Comparison of ENCODE assay signal across 19 mouse cellular contexts in the genomic region with DNA sequence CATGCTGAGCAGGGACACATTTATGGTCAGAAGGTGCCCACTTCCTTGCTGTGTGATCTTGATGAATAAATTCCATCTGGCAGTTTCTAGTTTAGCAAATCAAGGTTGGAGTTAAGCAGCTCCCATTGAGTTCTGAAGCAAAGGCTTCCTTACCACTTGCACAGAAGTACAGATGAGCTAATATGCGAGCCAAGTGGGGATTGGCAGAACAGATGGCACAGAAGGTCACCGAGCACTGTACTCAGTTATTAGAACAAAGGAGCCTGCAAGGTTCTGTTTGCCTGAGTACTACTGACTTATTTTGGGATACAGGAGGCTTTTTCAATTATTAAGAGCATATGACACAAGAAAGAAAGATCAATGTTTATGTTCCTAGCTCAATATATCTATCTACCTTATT.
DNase-seq lines count a peak whose midpoint lies in the region; ATAC-seq and TF ChIP-seq lines count a peak whose summit lies in the region.
"Had no signal": no experiment of that assay in that cellular context is flagged by ENCODE, and none has a peak within 500 bp of the region (broad histone marks: within the 10 kb centered on the region; RNA-seq: fewer than 3 reads in every experiment).

No protein-coding gene starts in this region.

- no peak for DNase-seq in cerebellum, postnatal 4 days (ENCODE audit: low spot score in 2 of 2)
- peak; percentile 32 to 50 for DNase-seq in layer of hippocampus, adult 2 months (ENCODE audit: low spot score in 2 of 2)
- DNase-seq in layer of hippocampus, adult 9-10 months (ENCODE audit: low spot score): no peak
- peak; percentile 69 to 81 for DNase-seq in cerebellum, postnatal 10 days
- peak; percentile 34 for DNase-seq in retina, postnatal 1 day
- DNase-seq in ovary, postnatal 36 days (ENCODE audit: low spot score): no peak
- DNase-seq in left cerebral cortex, postnatal 14 days (ENCODE audit: low spot score in 2 of 2): no peak
- DNase-seq: adrenal gland, adult 8-10 months; gastrocnemius, postnatal 14 days; kidney, adult 2 months; kidney, postnatal 4 days; liver, embryonic 13.5 days; thymus, postnatal 25 days had no signal

- H3K27ac ChIP-seq in layer of hippocampus, adult 2 months: peak overlapping the region; percentile 71
- H3K27ac ChIP-seq: embryonic facial prominence, embryonic 12.5 days; heart, embryonic 13.5 days; limb, embryonic 10.5 days; liver, embryonic 13.5 days; stomach, embryonic 15.5 days had no signal

- no peak for TF ChIP-seq CTCF in layer of hippocampus, adult 2 months (conservative IDR thresholded peaks at IDR 0.05)

- H3K4me3 ChIP-seq in layer of hippocampus, adult 2 months: no peak overlapping the region
- H3K4me3 ChIP-seq: embryonic facial prominence, embryonic 12.5 days; heart, embryonic 13.5 days; limb, embryonic 10.5 days; liver, embryonic 13.5 days; stomach, embryonic 15.5 days had no signal

- peak; percentile 87 for ATAC-seq in cerebellum, adult (ENCODE audit: insufficient number of reproducible peaks, low FRiP score, low TSS enrichment)
- ATAC-seq: lung, postnatal 0 days had no signal

- intact Hi-C loops in left cerebral cortex, postnatal 14 days (cut with DNase I): no loop called here

Comparison
In these comparisons a context has a peak if more than half of its experiments do, and no peak if none do; other contexts are left out.
1. DNase-seq: peak in layer of hippocampus, adult 2 months (2 of 2), cerebellum, postnatal 10 days (2 of 2) and retina, postnatal 1 day (single experiment); none in cerebellum, postnatal 4 days (0 of 2), layer of hippocampus, adult 9-10 months (single experiment), ovary, postnatal 36 days (single experiment) and left cerebral cortex, postnatal 14 days (0 of 2).